Mouse (Mus musculus): Measurements from ENCODE around the gene Olfr1140.

Gene Olfr1140

GRCm38 (mm10) chr2:87743452-87743851, at the start of gene Olfr1140:
Gene Olfr1140 (plus strand): TSS chr2:87743752.
- DNase-seq (ENCODE audit: low read depth, low spot score): no peak

GRCm38 (mm10) chr2:87693847-87694246, 49.7 kb upstream of the Olfr1140 start, which contains the start of gene Olfr1136:
Gene Olfr1136 (minus strand): TSS chr2:87693947.
- no peak for DNase-seq (ENCODE audit: low read depth, low spot score)

GRCm38 (mm10) chr2:87713079-87713478, 30.5 kb upstream of the Olfr1140 start, which contains the start of gene Olfr1137:
Gene Olfr1137 (minus strand): TSS chr2:87713179.
- DNase-seq (ENCODE audit: low read depth, low spot score): no peak

- no peak for DNase-seq (ENCODE audit: low read depth, low spot score)
Observed at GRCm38 (mm10) chr2:87739878-87740277, 3.7 kb upstream of the Olfr1140 start, which contains the start of gene Olfr1138. Gene Olfr1138 (minus strand): TSS chr2:87739978.

- DNase-seq (ENCODE audit: low read depth, low spot score): no peak
Observed at GRCm38 (mm10) chr2:87753891-87754290, 10.3 kb downstream of the Olfr1140 start, which contains the start of gene Olfr1141. Gene Olfr1141 (minus strand): TSS chr2:87753991.

GRCm38 (mm10) chr2:87776143-87776542, 32.6 kb downstream of the Olfr1140 start:
- DNase-seq (ENCODE audit: low read depth, low spot score): no peak

GRCm38 (mm10) chr2:87779183-87779582, 35.6 kb downstream of the Olfr1140 start, which contains the start of gene Olfr152:
Gene Olfr152 (plus strand): TSS chr2:87779483.
- no peak for DNase-seq (ENCODE audit: low read depth, low spot score)

All from 3T3-L1 (cell line).